Mouse (Mus musculus) mammary gland, adult 2 months (tissue): ENCODE results near the gene Rd3l. TPM values are rescaled to one million over a fixed set of nuclear protein-coding genes. Genes with fewer than 3 reads are reported as not detected.

Experiments
- polyA plus RNA-seq: library from polyadenylated mRNA; depleted of rRNA; stranded (reverse); fragments of >200 nt; gene quantifications from 2 replicates; pipeline ENCODE4 v1.2.3, GENCODE M21; 2012; ENCODE audit warnings: low replicate concordance; rRNA removed

Gene Rd3l
- polyA plus RNA-seq: not detected in 2 replicates

DNA sequence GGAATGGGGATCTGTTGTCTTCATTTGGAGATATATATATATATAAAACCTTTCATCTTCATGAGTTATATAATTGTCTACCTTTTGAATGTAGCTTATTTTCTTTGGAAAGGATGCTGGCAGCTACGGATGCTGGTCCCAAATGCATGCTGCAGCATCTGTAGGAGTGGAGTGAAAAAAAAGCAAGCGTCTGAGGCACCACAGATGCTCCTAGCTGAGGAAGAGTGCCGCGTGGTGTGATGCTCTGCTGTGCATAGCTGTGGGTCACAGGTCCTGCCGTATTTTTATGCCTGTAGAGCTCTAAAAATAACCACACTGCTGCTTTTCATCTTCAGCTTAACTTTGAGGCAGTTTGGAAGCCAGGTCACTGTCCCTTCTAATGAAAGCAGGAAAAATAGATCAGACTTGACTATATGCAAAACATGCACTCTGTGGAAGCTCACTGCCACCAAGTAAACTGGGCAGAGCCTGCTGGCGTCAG, at the start of gene Rd3l:
Rd3l (minus strand) TSS at position 431 of the 481 bp plus-strand sequence.

DNA sequence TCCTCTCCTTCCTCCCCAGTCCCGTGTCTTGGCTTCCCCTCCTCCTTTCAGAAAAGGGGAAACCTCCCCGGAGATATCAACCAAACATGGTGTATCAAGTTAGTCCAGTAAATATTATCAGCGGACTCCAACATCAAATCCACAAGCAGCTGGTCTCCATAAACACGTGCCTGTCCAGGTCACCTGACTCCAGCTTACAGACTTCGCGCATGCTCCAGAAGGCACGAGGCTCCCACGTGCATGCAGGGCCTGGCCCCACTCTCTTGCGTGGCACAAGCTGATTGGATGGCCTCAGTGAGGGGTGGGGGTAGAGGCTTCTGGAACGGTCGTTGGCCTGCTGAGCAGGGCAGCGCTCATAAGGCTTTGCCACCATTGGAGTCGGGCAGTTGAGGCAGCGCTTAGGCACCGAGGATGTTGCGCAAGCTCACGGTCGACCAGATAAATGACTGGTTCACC, 9.9 kb downstream of the Rd3l start, which contains the start of gene Tdrd9:
Tdrd9 (plus strand) TSS at position 329 of the 456 bp plus-strand sequence.

DNA sequence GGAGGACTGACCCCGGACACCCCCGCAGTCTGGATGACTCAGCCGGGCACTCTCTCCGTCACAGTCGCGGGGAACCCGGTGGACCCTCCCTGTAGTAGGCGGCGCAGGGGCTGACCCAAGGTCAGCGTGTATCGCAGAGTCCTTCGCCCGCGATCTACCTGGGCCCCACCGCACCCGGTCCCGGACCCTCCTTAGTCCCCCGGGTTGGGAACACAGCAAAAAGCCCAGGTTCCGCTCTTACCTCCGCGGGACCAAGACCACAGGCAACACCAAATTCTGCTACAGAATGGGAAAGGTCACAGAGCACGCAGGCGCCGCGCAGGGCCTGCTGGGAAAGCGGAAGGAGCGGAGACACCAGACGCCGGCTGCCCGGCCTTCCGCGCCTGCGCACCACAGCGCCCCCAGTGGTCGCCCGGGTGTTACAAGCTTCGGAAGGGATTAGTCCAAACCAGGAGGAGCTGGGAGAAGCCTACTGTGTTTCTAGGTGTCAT, 14.4 kb downstream of the Rd3l start, which contains the start of gene Atp5mpl:
Atp5mpl (minus strand) TSS at position 295 of the 491 bp plus-strand sequence.

Other genes with a start within 250 kb of the Rd3l start
- gene Klc1, start 222.5 kb downstream of the Rd3l start, polyA plus RNA-seq: 53.6 and 58.4 TPM in 2 replicates
- gene Xrcc3, start 167.4 kb downstream of the Rd3l start, polyA plus RNA-seq: 11.3 and 15.8 TPM in 2 replicates
- gene Zfyve21, start 167.1 kb downstream of the Rd3l start, polyA plus RNA-seq: 51.0 and 75.3 TPM in 2 replicates
- gene Ppp1r13b, start 73.2 kb downstream of the Rd3l start, polyA plus RNA-seq: 14.4 and 15.0 TPM in 2 replicates
- 18.4 and 53.3 TPM in 2 replicates for gene Atp5mpl, start 14.3 kb downstream of the Rd3l start, polyA plus RNA-seq
- 0.13 TPM in 1 of 2 replicates, not detected in the other for gene Tdrd9, start 9.8 kb downstream of the Rd3l start, polyA plus RNA-seq
- gene Aspg, start 125.4 kb upstream of the Rd3l start, polyA plus RNA-seq: 45.6 and 59.7 TPM in 2 replicates
- gene Kif26a, start 164.9 kb upstream of the Rd3l start, polyA plus RNA-seq: 8.4 and 16.5 TPM in 2 replicates